Mouse (Mus musculus) hindbrain, postnatal 0 days (tissue): ENCODE measurements around the gene Gm9833. TPM values are rescaled to one million over a fixed set of nuclear protein-coding genes. Genes with fewer than 3 reads are reported as not detected.
A peak's percentile ranks its signal among the peaks of the same experiment; 100 is the strongest.
"Not testable (repeated sequence)": the region's sequence is repeated elsewhere in the genome, so short reads cannot be mapped to it uniquely, and the experiment has no call there.

Source experiments
- ATAC-seq: fragments of 200-750 bp; cut with Nextera tagmentation; 2 replicates; pipeline ENCODE4 v1.8.0; 2017; ENCODE audit warnings: mild to moderate bottlenecking, moderate TSS enrichment, moderate library complexity
- DNase-seq: peaks from one replicate; pipeline ENCODE4 v3.0.0-alpha.2; 2015; ENCODE audit warnings: low spot score
- H3K27ac ChIP-seq: fragments of 300-500 bp; sonication (generic); 2 replicates; pipeline ENCODE4 v1.5.1; 2014; ENCODE audit warnings: mild to moderate bottlenecking
- H3K27me3 ChIP-seq: fragments of 300-500 bp; sonication (generic); 2 replicates; pipeline ENCODE4 v1.6.1; 2014; ENCODE audit warnings: low read length, mixed read lengths; ENCODE audit not compliant: insufficient read depth
- H3K36me3 ChIP-seq: fragments of 300-500 bp; sonication (generic); 2 replicates; pipeline ENCODE4 v1.6.1; 2014; ENCODE audit warnings: low read length, mixed read lengths; ENCODE audit not compliant: insufficient read depth
- H3K4me1 ChIP-seq: fragments of 300-500 bp; sonication (generic); 2 replicates; pipeline ENCODE4 v1.6.1; 2014; ENCODE audit warnings: antibody characterized with exemption, low read length, mixed read lengths; ENCODE audit not compliant: insufficient read depth
- H3K4me2 ChIP-seq: fragments of 300-500 bp; sonication (generic); 2 replicates; pipeline ENCODE4 v1.6.1; 2014; ENCODE audit warnings: low read depth, mild to moderate bottlenecking, low read length, moderate library complexity, mixed read lengths
- H3K4me3 ChIP-seq: fragments of 300-500 bp; sonication (generic); 2 replicates; pipeline ENCODE4 v1.5.1; 2014; ENCODE audit warnings: low read length
- H3K9ac ChIP-seq: fragments of 300-500 bp; sonication (generic); replicated peaks from 2 replicates; pipeline ENCODE4 v1.6.1; 2014; ENCODE audit warnings: mild to moderate bottlenecking, low read length, moderate library complexity, mixed read lengths
- H3K9me3 ChIP-seq: fragments of 300-500 bp; sonication (generic); 2 replicates; pipeline ENCODE4 v1.6.1; 2016; ENCODE audit warnings: low read length, mixed read lengths
- CTCF ChIP-seq: IDR thresholded peaks from 2 replicates; pipeline ENCODE4 v1.5.1; 2016; ENCODE audit warnings: antibody characterized with exemption, control low read depth, low read depth
- WGBS: fragments of 180-500 bp; shearing (Covaris S2); extraction: QIAGEN DNeasy Blood & Tissue Kit; methylation state at CpG from one replicate; pipeline ENCODE4 v1.1.7; 2014; 5-methylcytosine and 5-hydroxymethylcytosine counted together
- polyA plus RNA-seq: library from polyadenylated mRNA; unstranded; fragments of >200 nt; fragmentation: Nextera tagmentation; extraction: Ambion mirVana; gene quantifications from 2 replicates; pipeline ENCODE4 v1.2.1, GENCODE M21; 2015
- total RNA-seq: library from RNA; depleted of rRNA; stranded (reverse); fragments of >200 nt; gene quantifications from 2 replicates; pipeline ENCODE4 v1.2.3, GENCODE M21; 2014; rRNA removed

Gm9833 gene
- total RNA-seq (1.4 and 6.4 TPM in 2 replicates), polyA plus RNA-seq (3.7 and 4.3 TPM in 2 replicates)

DNA sequence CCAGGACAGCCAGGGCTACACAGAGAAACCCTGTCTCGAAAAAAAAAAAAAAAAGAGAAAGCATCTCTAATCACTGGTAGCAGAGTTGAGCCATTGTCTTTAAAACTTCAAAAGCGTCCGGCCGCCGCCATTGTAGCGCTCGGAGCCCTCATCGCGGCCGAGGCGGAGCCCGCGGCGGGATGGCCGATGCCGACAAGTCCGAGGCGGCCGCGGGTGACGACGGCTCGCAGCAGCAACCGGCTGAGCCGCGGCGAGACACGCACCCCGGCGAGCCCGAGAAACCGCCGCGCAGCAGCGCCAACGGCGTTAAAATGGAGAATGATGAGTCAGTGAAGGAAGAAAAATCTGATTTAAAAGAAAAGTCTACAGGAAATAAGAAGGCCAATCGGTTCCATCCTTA lies at the start of gene Gm9833:
Gene Gm9833 (plus strand): TSS at position 117 of the 400 bp plus-strand sequence.
- H3K27me3 ChIP-seq, H3K36me3 ChIP-seq, H3K9me3 ChIP-seq, H3K9ac ChIP-seq, DNase-seq, H3K4me1 ChIP-seq, H3K27ac ChIP-seq: not testable (repeated sequence)
- H3K4me2 ChIP-seq: peak within 1 kb of the TSS; percentile 40
- peak; percentile 30; the same call in 1 of the 2 replicates for ATAC-seq
- 42% methylated on average over 30 of the region's 38 CpGs for WGBS
- peak within 1 kb of the TSS; percentile 15; the same call in 1 of the 2 replicates for H3K4me3 ChIP-seq

GRCm38 (mm10) chr3:10070070-10070469 lies 17.8 kb upstream of the Gm9833 start:
- Histone ChIP-seq H3K27me3 (no peaks in the 10 kb centered on the region), H3K4me3 (no peak overlapping the region), H3K27ac (no peak overlapping the region), H3K9ac (no peak overlapping the region), H3K4me2 (no peak overlapping the region), H3K4me1 (no peaks in the 10 kb centered on the region), H3K9me3 (no peaks in the 10 kb centered on the region), H3K36me3 (no peaks in the 10 kb centered on the region)
- TF ChIP-seq CTCF: no peak
- ATAC-seq: no peak
- no peak for DNase-seq

- H3K27ac ChIP-seq: no peak overlapping the region
- no peak for ATAC-seq
Measured at GRCm38 (mm10) chr3:10075826-10076225, 12.1 kb upstream of the Gm9833 start.

DNA sequence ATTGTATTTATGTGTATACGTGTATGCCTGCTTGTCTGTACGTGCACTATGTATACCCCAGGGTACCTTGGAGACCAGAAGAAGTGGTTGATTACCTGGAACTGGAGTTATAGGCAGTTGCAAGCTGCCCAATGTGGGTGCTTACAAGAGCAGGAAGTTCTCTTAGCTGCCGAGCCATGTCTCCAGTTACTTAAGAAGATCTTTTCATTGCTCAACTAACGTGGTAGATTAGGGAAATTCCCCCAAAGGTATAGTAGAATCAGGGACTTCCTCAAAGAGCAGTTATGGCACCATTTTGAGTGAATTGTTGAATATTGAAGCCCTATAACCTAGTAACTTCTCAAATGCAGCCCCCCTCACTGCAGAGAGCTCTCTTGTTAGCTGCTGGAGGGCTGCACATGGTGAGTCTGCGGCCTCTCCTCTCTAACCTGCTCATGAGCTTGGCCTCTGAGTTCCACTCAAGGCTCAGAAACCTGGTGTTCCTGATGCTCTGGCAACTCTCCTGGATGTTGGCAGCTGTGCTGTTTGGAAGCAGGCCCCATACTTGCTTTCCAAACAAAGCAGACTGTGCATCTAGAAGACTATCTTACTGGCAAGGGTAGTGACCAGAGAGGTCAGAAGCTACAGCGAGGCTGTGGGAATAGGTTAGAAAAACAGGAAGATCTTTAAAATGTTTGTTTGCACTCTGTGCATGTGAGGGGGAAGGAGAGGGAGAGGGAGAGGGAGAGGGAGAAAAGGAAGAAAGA lies 10.6 kb upstream of the Gm9833 start:
- WGBS: 77% methylated on average over 6 of the region's 6 CpGs
- no peak for DNase-seq
- Histone ChIP-seq H3K9ac (no peak overlapping the region), H3K36me3 (no peaks in the 10 kb centered on the region), H3K4me2 (no peak overlapping the region), H3K4me3 (no peak overlapping the region), H3K9me3 (no peaks in the 10 kb centered on the region), H3K27me3 (no peaks in the 10 kb centered on the region), H3K4me1 (0 out of 2 replicates have a peak, but pooled peaks cover 6% of the 10 kb centered on the region), H3K27ac (no peak overlapping the region)
- ATAC-seq: no peak
- no peak for TF ChIP-seq CTCF

More at GRCm38 (mm10) chr3:10075826-10076225, 12.1 kb upstream of the Gm9833 start:
- no peak for DNase-seq
- no peaks in the 10 kb centered on the region for H3K9me3 ChIP-seq
- no peak overlapping the region for H3K4me2 ChIP-seq
- H3K36me3 ChIP-seq: no peaks in the 10 kb centered on the region
- TF ChIP-seq CTCF: no peak
- no peak overlapping the region for H3K9ac ChIP-seq
- H3K27me3 ChIP-seq: no peaks in the 10 kb centered on the region
- no peaks in the 10 kb centered on the region for H3K4me1 ChIP-seq
- H3K4me3 ChIP-seq: no peak overlapping the region

DNA sequence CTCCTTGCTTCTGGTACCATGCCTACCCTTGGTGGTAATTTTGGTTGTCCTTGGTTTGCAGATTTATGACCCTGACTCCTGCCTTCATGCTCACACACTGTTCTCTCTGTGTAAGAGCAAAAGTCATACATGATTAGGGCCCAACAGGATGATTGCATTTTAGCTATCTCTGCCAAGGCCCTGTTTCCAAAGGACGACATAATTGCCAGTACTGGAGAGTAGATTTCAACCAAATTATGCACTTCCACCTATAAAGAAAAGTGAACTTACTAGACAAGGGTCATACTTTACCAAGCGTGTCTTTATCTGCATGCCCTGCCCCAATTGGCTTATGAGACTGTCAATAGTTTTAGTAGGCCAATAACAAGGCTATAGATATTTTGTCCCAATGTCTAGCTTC lies 9.8 kb upstream of the Gm9833 start:
- Histone ChIP-seq H3K27me3 (no peaks in the 10 kb centered on the region), H3K36me3 (no peaks in the 10 kb centered on the region), H3K4me3 (no peak overlapping the region), H3K27ac (no peak overlapping the region), H3K4me1 (0 out of 2 replicates have a peak, but pooled peaks cover 6% of the 10 kb centered on the region), H3K9ac (no peak overlapping the region), H3K9me3 (no peaks in the 10 kb centered on the region), H3K4me2 (no peak overlapping the region)
- WGBS: 92% methylated on average over 2 of the region's 2 CpGs
- no peak for TF ChIP-seq CTCF
- no peak for ATAC-seq
- DNase-seq: no peak

DNA sequence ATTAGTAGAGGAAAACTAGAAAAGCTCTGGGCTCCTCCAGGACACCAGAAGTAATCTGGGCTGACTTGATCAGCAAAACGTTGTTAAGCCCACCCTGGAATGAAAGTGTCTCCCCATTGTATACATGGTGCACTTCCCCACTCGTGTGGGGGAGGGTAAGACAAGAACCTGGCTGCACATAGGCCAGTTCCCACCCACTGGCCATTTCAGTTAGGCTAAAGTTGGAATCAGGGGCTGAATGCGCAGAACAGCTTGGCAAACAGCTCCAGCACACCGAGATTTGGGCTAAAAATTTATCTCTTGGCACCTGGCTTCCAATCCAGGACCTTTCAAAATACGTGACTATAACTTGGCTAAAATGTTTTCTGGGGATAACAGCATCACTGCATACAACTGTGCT lies 6.6 kb upstream of the Gm9833 start:
- H3K4me1 ChIP-seq: 0 out of 2 replicates have a peak, but pooled peaks cover 6% of the 10 kb centered on the region
- peak overlapping the region; percentile 79; the same call in 1 of the 2 replicates for H3K27ac ChIP-seq
- WGBS: 64% methylated on average over 5 of the region's 5 CpGs
- H3K4me2 ChIP-seq: no peak overlapping the region
- H3K9ac ChIP-seq: no peak overlapping the region
- H3K36me3 ChIP-seq: no peaks in the 10 kb centered on the region
- H3K9me3 ChIP-seq: no peaks in the 10 kb centered on the region
- ATAC-seq (no peak), DNase-seq (no peak)
- no peak for TF ChIP-seq CTCF
- no peak overlapping the region for H3K4me3 ChIP-seq
- no peaks in the 10 kb centered on the region for H3K27me3 ChIP-seq

DNA sequence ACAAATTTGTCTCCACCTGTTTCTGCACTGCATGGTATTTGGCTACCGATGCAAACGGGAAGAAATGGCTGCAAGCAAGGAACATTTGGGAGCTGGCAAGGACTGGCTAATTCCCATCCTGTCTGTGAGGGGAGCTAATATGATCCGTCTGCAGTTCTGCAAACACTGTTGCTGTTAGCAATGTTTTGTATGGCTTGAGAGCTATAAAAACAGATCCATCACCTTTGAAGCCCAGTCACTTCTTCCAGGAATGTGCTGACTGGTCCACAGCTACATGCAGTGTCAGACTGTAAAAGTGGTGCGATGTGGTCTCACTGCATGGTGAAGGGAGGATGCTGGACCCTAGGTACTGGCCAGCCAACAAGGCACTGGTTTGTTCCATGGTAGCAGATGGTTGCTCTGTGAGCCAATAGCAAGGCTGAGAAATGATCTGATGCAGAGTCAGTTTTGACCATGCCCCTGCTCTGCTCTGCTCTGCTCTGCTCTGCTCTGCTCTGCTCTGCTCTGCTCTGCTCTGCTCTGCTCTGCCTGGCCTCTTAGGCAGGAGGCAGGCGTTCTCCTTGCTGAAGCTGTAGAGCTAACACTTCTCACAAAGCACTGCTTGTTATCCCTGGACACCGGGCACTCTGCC lies 5.9 kb upstream of the Gm9833 start:
- no peaks in the 10 kb centered on the region for H3K36me3 ChIP-seq
- H3K27me3 ChIP-seq: no peaks in the 10 kb centered on the region
- 37% methylated on average over 6 of the region's 6 CpGs for WGBS
- peak; percentile 94 for ATAC-seq
- peak overlapping the region; percentile 79 for H3K27ac ChIP-seq
- H3K4me1 ChIP-seq: 0 out of 2 replicates have a peak, but pooled peaks cover 6% of the 10 kb centered on the region
- no peak overlapping the region for H3K9ac ChIP-seq
- DNase-seq: peak; percentile 64
- no peak overlapping the region for H3K4me2 ChIP-seq
- no peaks in the 10 kb centered on the region for H3K9me3 ChIP-seq
- TF ChIP-seq CTCF: peak; percentile 28; the same call in 1 of the 2 replicates
- no peak overlapping the region for H3K4me3 ChIP-seq
